In genomic region chr9:94556249-94556648, GRCm38 (mm10) we compare ENCODE assay signal across 26 mouse cellular contexts. TPM values are rescaled to one million over a fixed set of nuclear protein-coding genes. Genes with fewer than 3 reads are reported as not detected.
DNase-seq lines count a peak whose midpoint lies in the region; ATAC-seq and TF ChIP-seq lines count a peak whose summit lies in the region.
"Had no signal": no experiment of that assay in that cellular context is flagged by ENCODE, and none has a peak within 500 bp of the region (broad histone marks: within the 10 kb centered on the region; RNA-seq: fewer than 3 reads in every experiment).

No protein-coding gene starts in this region.

- no peak for TF ChIP-seq EP300 in liver, postnatal 0 days (IDR thresholded peaks at IDR 0.05; ENCODE audit: low read depth)

- H3K4me2 ChIP-seq in liver, embryonic 11.5 days = 0 out of 2 replicates have a peak overlapping the region, but pooled peaks have one; percentile 34
- no peak overlapping the region for H3K4me2 ChIP-seq in liver, postnatal 0 days (ENCODE audit: low read depth, low read length)
- H3K4me2 ChIP-seq: heart, embryonic 13.5 days; hindbrain, embryonic 13.5 days; limb, embryonic 15.5 days; midbrain, embryonic 15.5 days; neural tube, embryonic 13.5 days had no signal

- no peak overlapping the region for H3K4me3 ChIP-seq in liver, embryonic 11.5 days (ENCODE audit: low read depth, low read length)
- H3K4me3 ChIP-seq in liver, postnatal 0 days (ENCODE audit: low read depth, low read length) = no peak overlapping the region
- H3K4me3 ChIP-seq: embryonic facial prominence, embryonic 10.5 days; heart, adult 2 months; heart, embryonic 13.5 days; hindbrain, embryonic 13.5 days; limb, embryonic 15.5 days; midbrain, embryonic 15.5 days; myocyte; neural tube, embryonic 13.5 days had no signal

- H3K36me3 ChIP-seq in liver, embryonic 11.5 days (ENCODE audit: control insufficient read depth, insufficient read depth, low read length) = no peaks in the 10 kb centered on the region
- H3K36me3 ChIP-seq in liver, postnatal 0 days (replicated peaks; ENCODE audit: insufficient read depth, low read length) = no peaks in the 10 kb centered on the region
- H3K36me3 ChIP-seq: embryonic facial prominence, embryonic 10.5 days; heart, embryonic 13.5 days; hindbrain, embryonic 13.5 days; limb, embryonic 15.5 days; midbrain, embryonic 15.5 days; neural tube, embryonic 13.5 days had no signal

- H3K9ac ChIP-seq in liver, embryonic 11.5 days (ENCODE audit: low read depth, low read length) = no peak overlapping the region
- no peak overlapping the region for H3K9ac ChIP-seq in liver, postnatal 0 days (replicated peaks)
- H3K9ac ChIP-seq: forebrain, postnatal 0 days; heart, embryonic 13.5 days; hindbrain, embryonic 13.5 days; limb, embryonic 15.5 days; midbrain, embryonic 15.5 days; neural tube, embryonic 13.5 days had no signal

- H3K27me3 ChIP-seq in liver, embryonic 11.5 days (replicated peaks; ENCODE audit: control insufficient read depth, insufficient read depth, low read length) = no peaks in the 10 kb centered on the region
- no peaks in the 10 kb centered on the region for H3K27me3 ChIP-seq in liver, postnatal 0 days (ENCODE audit: insufficient read depth, low read length)
- H3K27me3 ChIP-seq: heart, embryonic 13.5 days; hindbrain, embryonic 13.5 days; limb, embryonic 15.5 days; midbrain, embryonic 15.5 days; neural tube, embryonic 13.5 days had no signal

- H3K4me1 ChIP-seq in liver, embryonic 11.5 days (replicated peaks; ENCODE audit: control insufficient read depth, insufficient read depth, low read length) = peaks cover 13% of the 10 kb centered on the region
- no peaks in the 10 kb centered on the region for H3K4me1 ChIP-seq in liver, postnatal 0 days (ENCODE audit: insufficient read depth)
- H3K4me1 ChIP-seq: embryonic facial prominence, embryonic 10.5 days; heart, embryonic 13.5 days; hindbrain, embryonic 13.5 days; limb, embryonic 15.5 days; midbrain, embryonic 15.5 days; neural tube, embryonic 13.5 days had no signal

- no peak for TF ChIP-seq CTCF in liver, postnatal 0 days (IDR thresholded peaks at IDR 0.05; ENCODE audit: low read depth)

- peak overlapping the region; percentile 62 for H3K27ac ChIP-seq in liver, embryonic 11.5 days (ENCODE audit: low read depth, low read length)
- peak overlapping the region; percentile 17; the same call in 1 of the 2 replicates for H3K27ac ChIP-seq in liver, postnatal 0 days (ENCODE audit: low read depth)
- H3K27ac ChIP-seq: embryonic facial prominence, embryonic 10.5 days; heart, adult 2 months; heart, embryonic 13.5 days; hindbrain, embryonic 13.5 days; kidney, postnatal 0 days; limb, embryonic 15.5 days; midbrain, embryonic 15.5 days; neural tube, embryonic 13.5 days had no signal

- DNase-seq in MEL-GATA-1-ER (ENCODE audit: extremely low read depth, low read depth) = peak; percentile 92
- peak; percentile 58 for DNase-seq in c-Kit-positive CD71-positive TER-119-positive erythroid progenitor cells, embryonic 14.5 days (ENCODE audit: low spot score)
- DNase-seq in liver, embryonic 11.5 days (ENCODE audit: low spot score) = no peak
- DNase-seq in liver, postnatal 0 days = no peak
- DNase-seq in spleen, postnatal 14 days (ENCODE audit: low spot score in 2 of 2) = no peak
- no peak for DNase-seq in layer of hippocampus, adult 18-20 months (ENCODE audit: low spot score in 2 of 2)
- no peak for DNase-seq in adrenal gland, adult 2 months
- DNase-seq: cerebellum, adult 2 months; forebrain, postnatal 0 days; gastrocnemius, postnatal 25 days; heart, adult 2 months; heart, postnatal 14 days; kidney, adult 18-20 months; left cerebral cortex, postnatal 4 days; retina, postnatal 1 day; right cerebral cortex, postnatal 25 days; spleen, adult 18-20 months had no signal

- no peaks in the 10 kb centered on the region for H3K9me3 ChIP-seq in liver, embryonic 11.5 days (ENCODE audit: control insufficient read depth, low read length)
- H3K9me3 ChIP-seq in liver, postnatal 0 days (ENCODE audit: low read length) = no peaks in the 10 kb centered on the region
- H3K9me3 ChIP-seq: embryonic facial prominence, embryonic 10.5 days; heart, embryonic 13.5 days; hindbrain, embryonic 13.5 days; limb, embryonic 15.5 days; midbrain, embryonic 15.5 days; neural tube, embryonic 13.5 days had no signal

- ATAC-seq in liver, embryonic 11.5 days (replicated peaks; ENCODE audit: low FRiP score) = peak; percentile 93
- ATAC-seq in liver, postnatal 0 days = peak; percentile 76
- ATAC-seq: forebrain, postnatal 0 days; lung, postnatal 0 days; midbrain, embryonic 15.5 days had no signal

RNA-seq across cellular contexts. Expression of gene 1190002N15Rik, which starts 18.4 kb away (rescaled TPM):
- polyA plus RNA-seq in liver, embryonic 11.5 days (2014; fragmentation: Nextera tagmentation; extraction: Ambion mirVana) = 18.9 and 19.7 TPM in 2 replicates
- polyA plus RNA-seq in liver, postnatal 0 days (2015; fragmentation: Nextera tagmentation; extraction: Ambion mirVana) = 14.6 and 15.8 TPM in 2 replicates
- total RNA-seq in layer of hippocampus, adult 18-20 months (2021) = 10 to 100 TPM; 18.7 to 23.1 TPM
- total RNA-seq in adrenal gland, adult 2 months (2021) = 10 to 100 TPM; 19.7 to 20.3 TPM
- polyA plus RNA-seq in adrenal gland, adult 2 months (2012; rRNA removed) = 21.9 and 22.0 TPM in 2 replicates

Comparison
In these comparisons a context has a peak if more than half of its experiments do, and no peak if none do; other contexts are left out.
1. DNase-seq: peak in MEL-GATA-1-ER (single experiment) and c-Kit-positive CD71-positive TER-119-positive erythroid progenitor cells, embryonic 14.5 days (single experiment); none in liver, embryonic 11.5 days (single experiment), liver, postnatal 0 days (single experiment), spleen, postnatal 14 days (0 of 2), layer of hippocampus, adult 18-20 months (0 of 2) and adrenal gland, adult 2 months (single experiment).